Mouse (Mus musculus) gastrocnemius, postnatal 10 days (tissue): ENCODE data around the gene Sox15. TPM values are rescaled to one million over a fixed set of nuclear protein-coding genes. Genes with fewer than 3 reads are reported as not detected.
"Not testable (repeated sequence)": the region's sequence is repeated elsewhere in the genome, so short reads cannot be mapped to it uniquely, and the experiment has no call there.

Source experiments
- DNase-seq: peaks from one replicate; pipeline ENCODE4 v3.0.0; 2021; ENCODE audit warnings: mixed read lengths
- long read RNA-seq, 2 experiments: library from polyadenylated mRNA; stranded (forward); transcript quantifications; one replicate each; pipeline ENCODE4 v2.0.0; 2021
- total RNA-seq, 2 experiments: library from RNA; stranded (reverse); gene quantifications; 2 replicates each; pipeline ENCODE4 v1.2.3; 2021

The Sox15 gene
- under 1 TPM in 1 of 2 experiments, not detected in 1; 0.32 TPM for total RNA-seq
- long read RNA-seq, experiment 1, result 0 reads
- long read RNA-seq, experiment 2, result 0 reads

DNA sequence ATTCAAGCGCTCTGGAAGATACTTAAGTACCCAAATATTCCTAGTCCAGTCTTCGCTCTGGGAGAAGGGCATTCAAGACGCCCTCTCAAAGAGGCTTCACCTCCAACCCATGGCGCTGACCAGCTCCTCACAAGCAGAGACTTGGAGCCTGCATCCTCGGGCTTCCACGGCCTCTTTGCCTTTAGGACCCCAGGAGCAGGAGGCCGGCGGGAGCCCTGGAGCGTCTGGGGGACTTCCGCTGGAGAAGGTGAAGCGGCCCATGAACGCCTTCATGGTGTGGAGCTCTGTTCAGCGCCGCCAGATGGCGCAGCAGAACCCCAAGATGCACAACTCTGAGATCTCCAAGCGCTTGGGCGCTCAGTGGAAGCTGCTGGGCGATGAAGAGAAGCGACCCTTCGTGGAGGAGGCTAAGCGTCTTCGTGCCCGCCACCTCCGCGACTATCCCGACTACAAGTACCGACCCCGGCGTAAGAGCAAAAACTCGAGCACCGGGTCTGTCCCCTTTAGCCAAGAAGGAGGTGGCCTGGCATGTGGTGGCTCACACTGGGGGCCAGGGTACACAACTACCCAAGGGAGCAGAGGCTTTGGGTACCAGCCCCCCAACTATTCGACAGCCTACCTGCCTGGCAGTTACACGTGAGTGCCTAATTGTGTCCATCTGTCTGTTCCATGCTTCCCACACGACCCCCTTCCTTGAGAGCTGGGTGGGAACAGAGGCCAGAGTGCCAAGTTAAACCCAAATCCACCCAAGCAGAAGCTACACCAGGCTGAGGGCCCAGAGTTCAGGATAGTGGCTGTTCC is at the start of gene Sox15:
Gene Sox15, plus strand, starts transcription at position 51 of the 801 bp plus-strand sequence.
- peak; percentile 73 for DNase-seq

DNA sequence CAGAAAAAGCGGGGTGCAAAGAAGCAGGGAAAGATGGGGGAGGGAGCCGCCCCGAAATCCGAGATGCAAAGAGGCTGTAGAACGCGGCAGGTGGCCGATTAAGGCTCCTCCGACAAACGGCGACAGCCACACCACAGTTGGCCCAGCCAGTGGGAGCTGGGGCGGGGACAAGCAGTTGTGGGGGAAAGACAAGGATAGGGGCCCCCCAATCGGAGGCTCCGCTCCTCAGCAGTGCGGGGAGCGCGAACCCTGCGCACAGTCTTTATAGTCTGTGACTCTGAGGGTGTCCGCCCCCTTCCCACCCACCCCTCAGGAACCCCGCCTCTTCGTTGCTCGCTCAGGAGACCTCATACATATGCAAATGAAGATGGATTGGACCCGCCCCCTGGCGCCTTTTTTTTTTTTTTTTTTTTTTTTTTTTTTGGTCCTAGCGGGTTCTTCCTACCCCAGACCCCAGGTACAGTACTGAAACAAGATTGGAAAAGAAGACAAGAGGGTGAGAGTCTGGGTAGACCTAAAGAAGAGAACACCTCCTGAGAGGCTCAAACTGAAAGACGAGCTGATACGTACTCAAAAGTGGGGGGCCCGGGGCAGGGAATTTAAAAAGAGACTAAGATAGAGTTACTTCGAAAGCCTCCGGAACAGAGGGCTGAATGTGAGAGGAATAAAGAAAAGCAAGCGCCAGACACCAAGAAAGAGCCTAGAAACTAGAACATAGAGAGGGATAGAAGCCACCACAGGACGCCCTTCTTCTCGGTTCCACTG is 49.2 kb upstream of the Sox15 start, which contains the start of gene Atp1b2:
Gene Atp1b2, minus strand, starts transcription at position 217 of the 765 bp plus-strand sequence.
- peak; percentile 79 for DNase-seq

DNA sequence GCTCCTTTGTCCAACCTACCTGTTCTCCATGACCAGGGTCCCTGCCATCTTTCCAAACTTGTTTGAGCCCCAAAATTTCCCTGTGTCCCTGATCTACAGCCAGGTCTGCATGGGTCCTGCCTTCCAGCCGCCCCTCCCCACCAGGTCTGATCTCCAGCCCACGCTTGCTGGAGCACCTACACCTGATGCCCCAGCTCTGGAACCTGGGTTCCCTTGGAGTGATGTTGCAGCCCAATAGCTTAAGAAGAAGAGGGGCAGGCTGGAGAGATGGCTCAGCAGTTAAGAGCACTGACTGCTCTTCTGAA is 48.7 kb upstream of the Sox15 start:
- no peak for DNase-seq

- no peak for DNase-seq
Observed at GRCm38 (mm10) chr11:69606832-69607231, 48.3 kb upstream of the Sox15 start.

DNA sequence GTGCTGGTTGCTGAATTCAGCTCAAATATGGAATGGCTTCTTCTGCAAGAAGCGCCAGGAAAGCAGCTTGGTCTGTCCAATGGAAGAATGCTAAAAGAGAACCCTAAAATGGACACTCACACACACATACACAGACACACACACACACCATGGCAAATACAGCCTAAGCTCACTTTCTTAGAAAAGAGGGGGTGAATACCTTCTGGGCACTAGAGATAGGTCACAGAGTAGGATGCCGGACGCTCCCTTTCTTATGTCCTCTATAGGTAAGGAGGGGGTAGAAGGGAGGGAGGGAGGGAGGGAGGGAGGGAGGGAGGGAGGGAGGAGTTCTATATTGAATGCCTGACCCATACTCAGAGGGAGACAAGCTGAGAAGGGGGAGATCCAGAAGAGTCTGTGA is 46.6 kb upstream of the Sox15 start:
- no peak for DNase-seq

DNA sequence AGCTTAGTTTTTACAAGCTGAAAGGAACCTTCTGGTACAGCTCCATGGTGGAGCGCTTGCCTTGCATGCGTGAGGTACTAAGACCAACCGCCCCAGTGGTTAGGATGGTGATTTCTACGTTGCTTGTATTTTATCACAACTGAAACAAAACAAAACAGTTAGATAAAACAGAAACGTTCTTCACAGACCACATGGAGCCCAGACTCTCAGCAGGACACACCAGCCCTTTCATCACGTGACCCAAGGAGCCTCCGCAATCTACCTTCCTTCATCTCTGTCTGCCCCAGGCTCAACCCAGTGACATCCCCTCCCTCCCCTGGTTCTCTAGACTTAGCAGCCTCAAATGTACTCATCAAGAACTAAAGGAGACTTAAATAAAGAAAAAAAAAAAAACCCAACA is 45.7 kb upstream of the Sox15 start:
- DNase-seq, result no peak

GRCm38 (mm10) chr11:69610899-69611298 is 44.2 kb upstream of the Sox15 start:
- no peak for DNase-seq

- DNase-seq, result peak; percentile 87
Observed at GRCm38 (mm10) chr11:69613553-69614256, 41.4 kb upstream of the Sox15 start.

DNA sequence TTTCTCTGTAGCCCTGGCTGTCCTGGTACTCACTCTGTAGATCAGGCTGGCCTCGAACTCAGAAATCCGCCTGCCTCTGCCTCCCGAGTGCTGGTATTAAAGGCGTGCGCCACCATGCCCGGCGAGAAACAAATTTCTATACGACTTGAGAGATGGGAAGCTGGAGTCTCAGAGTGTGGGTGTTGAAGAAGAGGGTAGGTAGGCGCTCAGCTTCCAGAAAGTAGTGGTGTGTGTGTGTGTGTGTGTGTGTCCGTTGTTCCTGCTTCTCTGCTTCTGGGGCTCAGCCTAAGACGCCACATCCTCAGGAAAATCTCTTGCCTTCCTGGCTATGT is 40.9 kb upstream of the Sox15 start:
- DNase-seq, result not testable (repeated sequence)

DNA sequence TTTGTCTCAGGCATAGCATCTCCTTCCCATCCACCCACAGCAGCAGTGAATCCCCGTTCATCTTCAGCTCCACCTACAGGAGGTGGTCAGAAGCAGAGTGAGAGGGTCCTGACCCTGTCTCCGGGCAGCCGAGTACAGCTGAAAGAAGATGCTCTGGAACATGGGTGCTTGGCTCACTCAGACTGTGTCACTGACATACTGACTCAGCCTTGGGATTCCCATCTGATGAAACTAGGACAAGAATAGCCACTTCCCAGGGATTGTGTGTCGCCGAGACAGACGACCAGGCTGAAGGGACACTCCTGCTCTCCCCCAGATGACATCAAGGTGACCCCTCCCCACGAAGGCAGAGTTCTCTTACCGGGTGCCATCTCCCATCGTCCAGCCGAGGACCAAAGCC is 38.3 kb upstream of the Sox15 start:
- DNase-seq, result no peak

DNA sequence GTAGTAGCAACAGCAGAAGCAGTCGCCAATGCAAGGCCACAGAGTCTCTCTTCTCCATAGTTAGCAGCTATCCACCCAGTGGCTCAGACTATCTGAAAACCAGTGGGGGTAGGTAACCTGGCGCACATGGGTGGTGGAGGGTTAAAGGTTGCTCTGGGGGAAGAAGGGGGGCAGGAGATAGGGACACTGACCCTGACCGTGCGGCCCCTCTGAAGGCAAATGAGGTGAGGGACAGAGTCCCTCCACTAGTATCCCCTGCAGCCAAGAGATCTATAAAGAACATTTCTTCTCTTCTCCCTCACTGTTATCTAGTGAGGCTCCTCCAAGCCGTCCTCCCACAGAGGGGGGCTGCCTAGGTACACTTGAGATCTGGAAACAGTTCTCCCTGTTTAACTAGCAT is 37.3 kb upstream of the Sox15 start, which contains the start of gene Shbg:
Gene Shbg, minus strand, starts transcription at position 101 of the 400 bp plus-strand sequence.
- no peak for DNase-seq

DNA sequence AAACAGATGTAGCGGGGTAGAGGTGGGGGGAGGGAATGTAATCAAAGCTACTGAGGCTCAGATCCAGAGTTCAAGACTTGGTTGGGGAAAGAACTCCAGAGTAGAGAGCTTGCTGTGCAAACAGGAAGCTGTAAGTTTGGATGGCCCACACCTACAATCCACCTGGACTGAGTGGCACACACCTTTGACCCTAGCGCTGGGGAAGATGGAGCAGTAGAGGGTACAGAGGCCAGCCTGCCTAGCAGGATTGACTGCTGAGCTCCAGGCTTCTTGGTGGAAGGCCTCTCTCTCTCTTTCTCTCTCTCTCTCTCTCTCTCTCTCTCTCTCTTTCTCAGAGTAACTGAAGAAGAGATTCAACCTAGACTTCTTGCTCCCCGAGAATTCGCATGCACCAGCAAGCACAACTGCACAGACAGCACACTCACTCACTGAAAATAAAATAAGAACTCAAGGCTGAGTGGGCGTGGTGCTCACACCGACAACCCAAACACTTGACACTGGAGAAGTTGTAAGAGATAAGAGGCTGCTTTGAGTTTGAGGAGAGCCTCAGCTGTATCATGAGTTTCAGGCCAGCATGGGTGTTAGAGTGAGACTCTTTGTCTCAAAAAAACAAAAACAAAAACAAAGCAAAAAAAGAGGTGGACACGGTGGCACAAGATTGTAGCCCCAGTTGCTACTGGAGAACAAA is 34.6 kb upstream of the Sox15 start:
- DNase-seq, result no peak

- peak; percentile 64 for DNase-seq
Observed at GRCm38 (mm10) chr11:69621571-69622268, 33.4 kb upstream of the Sox15 start, which contains the start of gene Sat2. Sat2 (plus strand) TSS chr11:69622024.

GRCm38 (mm10) chr11:69622406-69622805 is 32.7 kb upstream of the Sox15 start:
- no peak for DNase-seq

- DNase-seq, result no peak
Observed at GRCm38 (mm10) chr11:69623006-69623405, 32.1 kb upstream of the Sox15 start.

DNA sequence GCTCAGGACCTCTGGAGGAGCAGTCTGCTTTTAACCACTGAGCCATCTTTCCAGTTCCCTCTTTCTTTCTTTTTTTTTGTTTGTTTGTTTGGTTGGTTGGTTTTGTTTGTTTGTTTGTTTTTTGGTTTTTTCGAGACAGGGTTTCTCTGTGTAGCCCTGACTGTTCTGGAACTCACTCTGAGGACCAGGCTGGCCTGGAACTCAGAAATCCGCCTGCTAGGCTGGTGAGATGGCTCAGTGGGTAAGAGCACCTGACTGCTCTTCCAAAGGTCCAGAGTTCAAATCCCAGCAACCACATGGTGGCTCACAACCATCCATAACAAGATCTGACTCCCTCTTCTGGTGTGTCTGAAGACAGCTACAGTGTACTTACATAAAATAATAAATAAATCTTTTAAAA is 30.8 kb upstream of the Sox15 start:
- not testable (repeated sequence) for DNase-seq

GRCm38 (mm10) chr11:69628286-69628685 is 26.8 kb upstream of the Sox15 start:
- DNase-seq, result peak; percentile 75

DNA sequence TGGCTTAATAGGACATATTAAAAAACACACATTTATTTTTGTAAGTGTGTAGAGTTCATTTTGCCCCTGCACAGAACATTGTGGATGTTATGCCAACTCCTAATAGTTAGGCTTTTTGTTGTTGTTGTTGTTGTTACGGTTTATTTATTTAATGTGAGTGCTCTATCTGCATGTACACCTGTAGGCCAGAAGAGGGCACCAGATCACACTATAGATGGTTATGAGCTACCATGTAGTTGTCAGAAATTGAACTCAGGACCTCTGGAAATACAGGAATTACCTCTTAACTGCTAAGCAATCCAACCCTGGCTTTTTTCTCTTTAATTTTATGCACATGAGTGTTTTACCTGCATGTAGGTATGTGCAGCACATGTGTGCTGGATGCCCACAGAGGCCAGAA is 25.3 kb upstream of the Sox15 start:
- no peak for DNase-seq

GRCm38 (mm10) chr11:69632284-69633089 is 22.6 kb upstream of the Sox15 start, which contains the start of gene Fxr2:
Fxr2 (plus strand) TSS chr11:69632990.
- peak; percentile 100 for DNase-seq

GRCm38 (mm10) chr11:69633128-69633866 is 21.8 kb upstream of the Sox15 start:
- no peak for DNase-seq
